Mouse (Mus musculus): ENCODE data around the gene Psmd9. TPM values are rescaled to one million over a fixed set of nuclear protein-coding genes. Genes with fewer than 3 reads are reported as not detected.

Gene Psmd9
- polyA plus RNA-seq, 1 experiment from 2014 or later, result 103 TPM

- Histone ChIP-seq H3K4me3 (ENCODE audit: low read depth, low read length) (no peak overlapping the region), H3K9me3 (ENCODE audit: control insufficient read depth, low read length) (no peaks in the 10 kb centered on the region), H3K27ac (ENCODE audit: low read depth, low read length) (no peak overlapping the region), H3K9ac (ENCODE audit: low read depth, low read length) (no peak overlapping the region), H3K4me1 (replicated peaks; ENCODE audit: control insufficient read depth, insufficient read depth, low read length) (peaks cover 59% of the 10 kb centered on the region), H3K27me3 (replicated peaks; ENCODE audit: control insufficient read depth, insufficient read depth, low read length) (no peaks in the 10 kb centered on the region), H3K36me3 (ENCODE audit: control insufficient read depth, insufficient read depth, low read length) (peaks cover 36% of the 10 kb centered on the region), H3K4me2 (no peak overlapping the region)
- WGBS, result 82% methylated on average over 17 of the region's 17 CpGs
- no peak for DNase-seq (ENCODE audit: low spot score)
- ATAC-seq (replicated peaks; ENCODE audit: low FRiP score), result no peak
Observed at GRCm38 (mm10) chr5:123147569-123147968, 21.6 kb upstream of the Psmd9 start.

DNA sequence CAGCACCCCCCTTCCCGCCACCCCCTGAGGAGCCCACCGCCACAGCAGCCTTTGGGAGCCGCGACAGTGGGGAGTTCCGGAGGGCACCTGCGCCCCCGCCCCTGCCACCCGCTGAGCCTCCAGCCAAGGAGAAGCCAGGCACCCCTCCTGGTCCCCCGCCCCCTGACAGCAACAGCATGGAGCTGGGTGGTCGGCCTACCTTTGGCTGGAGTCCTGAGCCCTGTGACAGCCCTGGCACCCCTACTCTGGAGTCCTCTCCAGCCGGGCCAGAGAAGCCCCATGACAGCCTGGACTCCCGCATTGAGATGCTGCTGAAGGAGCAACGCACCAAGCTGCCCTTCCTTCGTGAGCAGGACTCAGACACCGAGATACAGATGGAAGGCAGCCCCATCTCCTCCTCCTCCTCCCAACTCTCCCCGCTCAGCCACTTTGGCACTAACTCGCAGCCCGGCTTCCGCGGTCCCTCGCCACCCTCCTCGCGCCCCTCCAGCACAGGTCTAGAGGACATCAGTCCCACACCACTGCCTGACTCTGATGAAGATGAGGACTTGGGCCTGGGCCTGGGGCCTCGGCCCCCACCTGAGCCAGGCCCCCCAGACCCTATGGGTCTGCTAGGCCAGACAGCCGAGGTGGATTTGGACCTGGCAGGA lies 21.0 kb upstream of the Psmd9 start:
- Histone ChIP-seq H3K9me3 (ENCODE audit: control insufficient read depth, low read length) (no peaks in the 10 kb centered on the region), H3K36me3 (ENCODE audit: control insufficient read depth, insufficient read depth, low read length) (peaks cover 42% of the 10 kb centered on the region), H3K27ac (ENCODE audit: low read depth, low read length) (no peak overlapping the region), H3K4me2 (no peak overlapping the region), H3K4me1 (replicated peaks; ENCODE audit: control insufficient read depth, insufficient read depth, low read length) (peaks cover 59% of the 10 kb centered on the region), H3K4me3 (ENCODE audit: low read depth, low read length) (no peak overlapping the region), H3K27me3 (replicated peaks; ENCODE audit: control insufficient read depth, insufficient read depth, low read length) (no peaks in the 10 kb centered on the region), H3K9ac (ENCODE audit: low read depth, low read length) (no peak overlapping the region)
- WGBS, result 90% methylated on average over 25 of the region's 25 CpGs
- DNase-seq (ENCODE audit: low spot score), result no peak
- no peak for ATAC-seq (replicated peaks; ENCODE audit: low FRiP score)

- no peaks in the 10 kb centered on the region for H3K9me3 ChIP-seq (ENCODE audit: control insufficient read depth, low read length)
- peaks cover 57% of the 10 kb centered on the region for H3K36me3 ChIP-seq (ENCODE audit: control insufficient read depth, insufficient read depth, low read length)
- H3K27ac ChIP-seq (ENCODE audit: low read depth, low read length), result peak overlapping the region; percentile 56
- peaks cover 50% of the 10 kb centered on the region for H3K4me1 ChIP-seq (replicated peaks; ENCODE audit: control insufficient read depth, insufficient read depth, low read length)
- peak overlapping the region; percentile 61 for H3K4me2 ChIP-seq
- H3K27me3 ChIP-seq (replicated peaks; ENCODE audit: control insufficient read depth, insufficient read depth, low read length), result no peaks in the 10 kb centered on the region
- peak; percentile 92 for DNase-seq (ENCODE audit: low spot score)
- H3K4me3 ChIP-seq (ENCODE audit: low read depth, low read length), result peak overlapping the region; percentile 37
- 6% methylated on average over 19 of the region's 19 CpGs for WGBS
- peak overlapping the region; percentile 51; the same call in 1 of the 2 replicates for H3K9ac ChIP-seq (ENCODE audit: low read depth, low read length)
- peak; percentile 81 for ATAC-seq (replicated peaks; ENCODE audit: low FRiP score)
Observed at GRCm38 (mm10) chr5:123149451-123150400, 19.5 kb upstream of the Psmd9 start.

- Histone ChIP-seq H3K4me1 (replicated peaks; ENCODE audit: control insufficient read depth, insufficient read depth, low read length) (peaks cover 41% of the 10 kb centered on the region), H3K9me3 (ENCODE audit: control insufficient read depth, low read length) (no peaks in the 10 kb centered on the region), H3K9ac (ENCODE audit: low read depth, low read length) (peak overlapping the region; percentile 51), H3K27ac (ENCODE audit: low read depth, low read length) (peak overlapping the region; percentile 61; the same call in 1 of the 2 replicates), H3K4me2 (peak overlapping the region; percentile 61), H3K27me3 (replicated peaks; ENCODE audit: control insufficient read depth, insufficient read depth, low read length) (no peaks in the 10 kb centered on the region), H3K4me3 (ENCODE audit: low read depth, low read length) (peak overlapping the region; percentile 37), H3K36me3 (ENCODE audit: control insufficient read depth, insufficient read depth, low read length) (peaks cover 59% of the 10 kb centered on the region)
- WGBS, result 27% methylated on average over 7 of the region's 7 CpGs
- no peak for ATAC-seq (replicated peaks; ENCODE audit: low FRiP score)
- no peak for DNase-seq (ENCODE audit: low spot score)
Observed at GRCm38 (mm10) chr5:123150641-123151040, 18.6 kb upstream of the Psmd9 start.

DNA sequence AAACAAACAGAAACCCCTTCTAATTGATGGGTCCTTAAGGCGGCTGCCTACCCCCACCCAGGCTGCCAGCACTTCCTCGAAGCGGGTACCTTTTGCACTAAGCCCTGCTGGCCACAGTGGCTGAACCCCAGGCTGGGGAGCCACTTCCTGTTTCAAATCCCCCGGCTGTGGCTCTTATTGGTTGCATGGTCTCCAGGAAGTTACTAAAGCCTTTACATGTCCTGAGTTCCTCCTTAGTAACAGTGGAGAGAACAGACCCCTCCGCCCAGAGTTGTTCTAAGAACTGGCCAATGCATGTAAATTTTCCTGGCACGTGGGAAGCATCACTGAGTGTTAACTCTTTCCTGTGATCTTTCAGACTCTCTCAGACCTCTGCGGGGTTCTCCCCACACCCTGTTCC lies 18.1 kb upstream of the Psmd9 start:
- H3K27me3 ChIP-seq (replicated peaks; ENCODE audit: control insufficient read depth, insufficient read depth, low read length), result no peaks in the 10 kb centered on the region
- peak overlapping the region; percentile 37 for H3K4me3 ChIP-seq (ENCODE audit: low read depth, low read length)
- H3K4me1 ChIP-seq (replicated peaks; ENCODE audit: control insufficient read depth, insufficient read depth, low read length), result peaks cover 37% of the 10 kb centered on the region
- H3K36me3 ChIP-seq (ENCODE audit: control insufficient read depth, insufficient read depth, low read length), result peaks cover 59% of the 10 kb centered on the region
- H3K9me3 ChIP-seq (ENCODE audit: control insufficient read depth, low read length), result no peaks in the 10 kb centered on the region
- H3K4me2 ChIP-seq, result peak overlapping the region; percentile 61
- peak overlapping the region; percentile 61; the same call in 1 of the 2 replicates for H3K27ac ChIP-seq (ENCODE audit: low read depth, low read length)
- DNase-seq (ENCODE audit: low spot score), result no peak
- no peak for ATAC-seq (replicated peaks; ENCODE audit: low FRiP score)
- WGBS, result 35% methylated on average over 7 of the region's 7 CpGs
- peak overlapping the region; percentile 51; the same call in 1 of the 2 replicates for H3K9ac ChIP-seq (ENCODE audit: low read depth, low read length)

DNA sequence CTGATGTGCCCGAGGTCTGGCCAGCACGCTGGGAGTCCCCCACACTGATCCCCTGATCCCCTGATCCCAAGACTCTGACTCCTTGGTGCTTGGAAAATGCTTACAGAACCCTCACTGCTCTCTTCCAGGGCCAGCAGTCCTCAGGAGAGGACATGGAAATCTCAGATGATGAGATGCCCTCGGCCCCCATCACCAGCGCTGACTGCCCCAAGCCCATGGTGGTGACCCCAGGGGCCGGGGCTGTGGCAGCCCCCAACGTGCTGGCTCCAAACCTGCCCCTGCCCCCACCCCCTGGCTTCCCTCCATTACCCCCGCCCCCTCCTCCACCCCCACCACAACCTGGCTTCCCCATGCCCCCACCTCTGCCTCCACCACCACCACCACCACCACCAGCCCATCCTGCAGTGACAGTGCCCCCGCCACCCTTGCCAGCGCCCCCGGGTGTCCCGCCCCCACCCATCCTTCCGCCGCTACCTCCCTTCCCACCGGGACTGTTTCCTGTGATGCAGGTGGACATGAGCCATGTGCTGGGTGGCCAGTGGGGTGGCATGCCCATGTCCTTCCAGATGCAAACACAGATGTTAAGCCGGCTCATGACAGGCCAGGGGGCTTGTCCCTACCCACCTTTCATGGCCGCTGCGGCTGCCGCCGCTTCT lies 17.4 kb upstream of the Psmd9 start:
- no peak overlapping the region; the same call in 1 of the 2 replicates for H3K4me2 ChIP-seq
- WGBS, result 89% methylated on average over 19 of the region's 19 CpGs
- ATAC-seq (replicated peaks; ENCODE audit: low FRiP score), result no peak
- H3K27ac ChIP-seq (ENCODE audit: low read depth, low read length), result no peak overlapping the region
- H3K36me3 ChIP-seq (ENCODE audit: control insufficient read depth, insufficient read depth, low read length), result peaks cover 57% of the 10 kb centered on the region
- H3K4me3 ChIP-seq (ENCODE audit: low read depth, low read length), result no peak overlapping the region
- H3K9me3 ChIP-seq (ENCODE audit: control insufficient read depth, low read length), result no peaks in the 10 kb centered on the region
- H3K9ac ChIP-seq (ENCODE audit: low read depth, low read length), result no peak overlapping the region
- DNase-seq (ENCODE audit: low spot score), result no peak
- H3K4me1 ChIP-seq (replicated peaks; ENCODE audit: control insufficient read depth, insufficient read depth, low read length), result peaks cover 36% of the 10 kb centered on the region
- no peaks in the 10 kb centered on the region for H3K27me3 ChIP-seq (replicated peaks; ENCODE audit: control insufficient read depth, insufficient read depth, low read length)

DNA sequence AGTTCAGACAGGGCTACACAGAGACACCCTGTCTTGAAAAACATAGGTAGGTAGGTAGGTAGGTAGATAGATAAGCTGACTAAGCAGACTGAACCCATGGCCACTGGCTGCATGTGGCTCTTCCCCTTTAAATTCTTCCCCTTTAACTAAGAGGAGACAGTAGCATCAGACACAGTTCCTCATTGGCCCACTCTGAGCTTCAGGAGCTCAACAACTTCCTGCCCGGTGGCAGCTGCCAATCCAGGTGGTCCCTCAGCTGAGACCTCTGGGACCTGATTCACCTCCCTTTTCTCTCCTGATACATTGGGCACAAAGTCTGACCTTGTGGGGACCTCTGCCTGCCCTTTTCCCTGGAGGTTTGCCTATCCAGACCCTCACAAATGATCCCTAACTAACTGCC lies 16.3 kb upstream of the Psmd9 start:
- no peak overlapping the region for H3K4me2 ChIP-seq
- no peaks in the 10 kb centered on the region for H3K9me3 ChIP-seq (ENCODE audit: control insufficient read depth, low read length)
- no peak overlapping the region; the same call in 1 of the 2 replicates for H3K27ac ChIP-seq (ENCODE audit: low read depth, low read length)
- no peak for DNase-seq (ENCODE audit: low spot score)
- H3K27me3 ChIP-seq (replicated peaks; ENCODE audit: control insufficient read depth, insufficient read depth, low read length), result no peaks in the 10 kb centered on the region
- H3K36me3 ChIP-seq (ENCODE audit: control insufficient read depth, insufficient read depth, low read length), result peaks cover 61% of the 10 kb centered on the region
- no peak overlapping the region for H3K9ac ChIP-seq (ENCODE audit: low read depth, low read length)
- H3K4me1 ChIP-seq (replicated peaks; ENCODE audit: control insufficient read depth, insufficient read depth, low read length), result peaks cover 32% of the 10 kb centered on the region
- no peak for ATAC-seq (replicated peaks; ENCODE audit: low FRiP score)
- WGBS, result 67% methylated on average over 1 of the region's 1 CpGs
- H3K4me3 ChIP-seq (ENCODE audit: low read depth, low read length), result no peak overlapping the region

DNA sequence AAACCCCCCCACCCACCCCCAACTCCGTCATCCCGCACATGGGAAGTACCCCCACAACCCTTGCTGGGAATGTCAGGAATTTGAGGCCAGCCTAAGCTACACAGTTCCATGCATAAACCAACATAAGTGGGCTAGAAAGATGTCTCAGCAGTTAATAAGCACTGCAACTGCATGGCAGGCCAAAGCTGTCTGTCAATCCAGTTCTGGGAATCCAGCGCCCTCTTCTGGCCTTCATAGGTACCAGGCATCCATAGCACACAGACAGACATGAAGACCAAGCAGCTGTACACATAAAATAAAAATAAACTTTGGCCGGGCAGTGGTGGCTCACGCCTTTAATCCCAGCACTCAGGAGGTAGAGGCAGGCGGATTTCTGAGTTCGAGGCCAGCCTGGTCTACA lies 13.8 kb upstream of the Psmd9 start:
- Histone ChIP-seq H3K36me3 (ENCODE audit: control insufficient read depth, insufficient read depth, low read length) (peaks cover 71% of the 10 kb centered on the region), H3K27ac (ENCODE audit: low read depth, low read length) (no peak overlapping the region), H3K27me3 (replicated peaks; ENCODE audit: control insufficient read depth, insufficient read depth, low read length) (no peaks in the 10 kb centered on the region), H3K4me1 (replicated peaks; ENCODE audit: control insufficient read depth, insufficient read depth, low read length) (peaks cover 9% of the 10 kb centered on the region), H3K9me3 (ENCODE audit: control insufficient read depth, low read length) (no peaks in the 10 kb centered on the region), H3K4me2 (no peak overlapping the region), H3K9ac (ENCODE audit: low read depth, low read length) (no peak overlapping the region), H3K4me3 (ENCODE audit: low read depth, low read length) (no peak overlapping the region)
- 65% methylated on average over 7 of the region's 7 CpGs for WGBS
- ATAC-seq (replicated peaks; ENCODE audit: low FRiP score), result peak; percentile 46; the same call in 1 of the 2 replicates
- DNase-seq (ENCODE audit: low spot score), result peak; percentile 50
